Mouse (Mus musculus) layer of hippocampus, adult 11-12 months (tissue): ENCODE measurements at regions not wholly inside any gene's neighbourhood (a gene's known extent, or its start where the extent isn't known, plus 50 kb on each side); places are given as distances from the start of the nearest gene placed in this dataset.

Experiments used
- DNase-seq: peaks from one replicate; pipeline ENCODE4 v3.0.0; 2022; ENCODE audit warnings: low spot score

- DNase-seq = no peak
These were observed 446.5 kb downstream of the Pdgfc start for GRCm38 (mm10) chr3:81482742-81483141.

- DNase-seq = no peak
These were observed 447.1 kb downstream of the Pdgfc start for GRCm38 (mm10) chr3:81483363-81483762.

GRCm38 (mm10) chr3:81505316-81505715 is 427.1 kb upstream of the Ctso start:
- DNase-seq = no peak

GRCm38 (mm10) chr3:81508611-81509010 is 423.8 kb upstream of the Ctso start:
- DNase-seq = no peak

GRCm38 (mm10) chr3:81521804-81522203 is 410.6 kb upstream of the Ctso start:
- no peak for DNase-seq

GRCm38 (mm10) chr3:81530872-81531271 is 401.5 kb upstream of the Ctso start:
- no peak for DNase-seq

GRCm38 (mm10) chr3:81535448-81536205 is 396.8 kb upstream of the Ctso start:
- no peak for DNase-seq

GRCm38 (mm10) chr3:81554773-81555172 is 377.6 kb upstream of the Ctso start:
- DNase-seq = no peak

- DNase-seq = no peak
These were observed 369.7 kb upstream of the Ctso start for GRCm38 (mm10) chr3:81562610-81563258.

- no peak for DNase-seq
These were observed 368.3 kb upstream of the Ctso start for GRCm38 (mm10) chr3:81563858-81564756.

- DNase-seq = no peak
These were observed 367.7 kb upstream of the Ctso start for GRCm38 (mm10) chr3:81564757-81565063.

- no peak for DNase-seq
These were observed 348.9 kb upstream of the Ctso start for GRCm38 (mm10) chr3:81583387-81584027.

GRCm38 (mm10) chr3:81589109-81589508 is 343.3 kb upstream of the Ctso start:
- no peak for DNase-seq

GRCm38 (mm10) chr3:81629157-81629556 is 303.2 kb upstream of the Ctso start:
- DNase-seq = no peak

GRCm38 (mm10) chr3:81658490-81658889 is 273.9 kb upstream of the Ctso start:
- no peak for DNase-seq

- DNase-seq = peak; percentile 6
These were observed 270.8 kb upstream of the Ctso start for GRCm38 (mm10) chr3:81661620-81662019.

GRCm38 (mm10) chr3:81666262-81666661 is 266.1 kb upstream of the Ctso start:
- no peak for DNase-seq

- no peak for DNase-seq
These were observed 255.8 kb upstream of the Ctso start for GRCm38 (mm10) chr3:81676570-81676969.

- DNase-seq = no peak
These were observed 230.3 kb upstream of the Ctso start for GRCm38 (mm10) chr3:81701974-81702697.

GRCm38 (mm10) chr3:81718911-81719310 is 213.5 kb upstream of the Ctso start:
- no peak for DNase-seq

GRCm38 (mm10) chr3:81735463-81735862 is 196.9 kb upstream of the Ctso start:
- DNase-seq = peak; percentile 29

- DNase-seq = peak; percentile 10
These were observed 195.6 kb upstream of the Ctso start for GRCm38 (mm10) chr3:81736838-81737237.
